Mouse (Mus musculus): ENCODE data around the gene Dnm2.
"Not testable (repeated sequence)": the region's sequence is repeated elsewhere in the genome, so short reads cannot be mapped to it uniquely, and the experiment has no call there.

The Dnm2 gene

GRCm38 (mm10) chr9:21456246-21456929, 31.7 kb downstream of the Dnm2 start:
- DNase-seq (ENCODE audit: low spot score) = no peak

GRCm38 (mm10) chr9:21456930-21457634, 32.4 kb downstream of the Dnm2 start:
- DNase-seq (ENCODE audit: low spot score) = no peak

- DNase-seq (ENCODE audit: low spot score) = no peak
Observed at GRCm38 (mm10) chr9:21458821-21459220, 34.1 kb downstream of the Dnm2 start.

DNA sequence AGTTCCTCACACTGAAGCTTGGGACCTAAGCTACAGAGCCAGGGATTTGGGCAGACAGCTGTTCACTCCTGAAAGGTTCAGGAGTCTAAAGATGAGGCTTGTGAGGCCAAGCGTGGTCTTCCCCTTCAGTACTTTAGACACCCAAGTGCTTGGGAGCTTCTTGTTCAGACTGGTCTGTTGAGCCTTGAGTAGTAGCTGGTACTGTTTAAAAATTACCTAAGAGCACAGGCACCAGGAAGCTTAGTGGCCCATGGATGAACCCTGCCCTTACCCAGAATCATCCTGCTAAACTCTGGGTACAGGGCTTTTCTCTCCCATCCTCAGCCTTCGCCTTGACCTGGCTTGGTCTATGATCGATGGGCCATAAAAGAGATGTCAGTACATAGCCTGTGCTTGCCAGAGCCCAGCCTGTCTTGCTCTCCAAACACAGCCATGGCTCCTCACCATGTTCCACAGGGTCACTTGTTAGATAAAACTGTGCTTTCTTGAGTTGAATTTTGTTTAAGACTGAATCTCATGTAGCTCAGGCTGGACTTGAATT, 35.8 kb downstream of the Dnm2 start:
- DNase-seq (ENCODE audit: low spot score) = no peak

- DNase-seq (ENCODE audit: low spot score) = peak; percentile 49
Observed at GRCm38 (mm10) chr9:21463138-21463590, 38.5 kb downstream of the Dnm2 start.

DNA sequence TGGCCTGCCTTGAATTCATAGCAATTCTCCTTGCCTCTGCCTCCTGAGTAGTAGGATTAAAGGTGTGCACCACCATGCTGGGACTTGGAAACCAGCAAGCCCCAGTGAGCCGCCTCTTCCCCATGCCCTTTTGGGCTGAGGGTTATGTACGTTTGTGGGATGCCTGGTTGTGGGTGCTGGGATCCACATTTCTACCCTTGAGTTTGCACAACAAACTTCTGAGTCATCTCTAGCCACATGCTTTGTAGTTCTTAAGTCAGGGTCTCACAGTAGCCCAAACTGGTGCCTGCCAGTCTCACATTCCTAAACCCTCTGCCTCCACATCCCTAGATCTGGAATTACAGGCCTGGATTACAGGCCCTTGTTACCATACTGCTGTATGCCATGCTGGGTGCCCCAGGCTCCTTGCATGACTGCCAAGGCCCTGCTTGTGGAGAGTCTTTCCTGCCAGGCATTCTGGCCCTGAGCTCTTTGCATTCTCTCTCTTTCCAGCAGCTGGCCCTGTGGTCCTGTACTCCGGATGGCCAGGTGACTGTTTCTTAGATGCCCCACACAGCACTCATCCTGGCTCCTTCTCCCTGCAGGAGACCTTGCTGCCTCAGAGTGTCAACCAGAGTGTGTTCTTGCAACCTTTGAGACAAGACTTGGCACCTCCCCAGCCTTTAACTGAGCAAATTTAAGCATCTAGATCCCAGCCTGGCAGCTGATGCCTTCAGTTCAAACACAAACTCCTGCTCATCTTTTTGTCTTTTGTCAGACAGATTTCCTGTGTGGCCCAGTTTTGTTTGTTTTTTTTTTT, 39.3 kb downstream of the Dnm2 start:
- DNase-seq (ENCODE audit: low spot score) = no peak

- not testable (repeated sequence) for DNase-seq (ENCODE audit: low spot score)
Observed at GRCm38 (mm10) chr9:21464565-21464928, 39.8 kb downstream of the Dnm2 start.

DNA sequence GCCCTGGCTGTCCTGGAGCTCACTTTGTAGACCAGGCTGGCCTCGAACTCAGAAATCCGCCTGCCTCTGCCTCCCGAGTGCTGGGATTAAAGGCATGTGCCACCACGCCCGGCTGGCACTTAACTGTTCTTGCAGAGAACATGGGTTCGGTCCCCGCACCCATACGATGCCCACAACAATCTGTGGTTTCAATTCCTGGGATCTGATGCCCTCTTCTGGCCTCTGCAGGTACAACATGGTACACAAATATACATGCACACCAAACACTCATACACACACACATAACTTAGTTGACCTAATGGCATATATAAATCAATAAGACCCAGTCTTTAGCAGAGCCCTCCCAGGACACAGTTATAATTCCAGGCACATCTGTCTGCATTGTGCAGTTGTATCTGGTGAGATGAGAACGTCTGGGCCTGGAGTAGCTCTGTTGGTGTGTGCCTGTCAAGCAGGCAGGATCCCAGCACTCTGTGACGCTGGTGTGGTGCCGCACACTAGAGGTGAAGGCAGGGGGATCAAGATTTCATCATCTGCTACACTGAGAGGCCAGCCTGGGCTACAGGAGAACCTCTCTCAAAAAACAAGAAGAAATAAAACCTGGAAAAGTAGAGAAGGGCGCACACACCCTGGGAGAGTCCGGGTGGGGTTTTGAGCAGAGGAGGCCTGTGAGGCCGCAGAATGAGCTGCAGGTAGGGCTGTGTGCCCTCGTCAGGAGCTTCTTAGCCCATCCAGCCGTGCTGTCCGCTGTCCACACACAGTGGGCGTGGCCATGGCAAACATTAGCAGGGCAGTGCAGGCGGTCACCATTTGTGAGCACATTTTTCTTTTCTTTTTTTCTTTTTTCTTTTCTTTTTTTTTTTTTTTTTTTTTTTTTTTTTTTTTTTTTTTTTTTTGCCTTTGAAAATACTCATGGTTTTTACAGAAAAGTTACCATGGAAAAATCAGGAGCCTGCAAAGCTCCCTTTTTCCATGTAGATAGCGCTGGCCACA, 44.6 kb downstream of the Dnm2 start:
- no peak for DNase-seq (ENCODE audit: low spot score)

DNA sequence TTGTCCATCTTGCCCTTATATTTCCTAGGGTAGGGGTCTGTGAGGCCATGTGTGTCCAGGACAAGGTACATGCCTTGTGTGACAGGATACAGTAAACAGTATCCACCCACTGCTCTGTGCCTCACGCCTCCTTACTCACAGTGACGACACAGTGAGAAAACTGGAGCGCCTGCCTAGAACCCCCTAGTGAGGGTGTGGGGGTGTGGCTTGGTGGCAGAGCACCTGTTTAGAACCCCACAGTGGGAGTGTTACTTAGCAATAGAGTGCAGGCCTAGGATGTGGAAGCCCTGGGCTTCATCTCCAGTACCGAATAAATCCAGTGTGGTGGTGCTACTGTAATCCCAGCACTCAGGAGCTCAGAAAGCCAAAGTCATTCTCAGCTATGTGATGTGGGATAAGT, 48.2 kb downstream of the Dnm2 start:
- no peak for DNase-seq (ENCODE audit: low spot score)

DNA sequence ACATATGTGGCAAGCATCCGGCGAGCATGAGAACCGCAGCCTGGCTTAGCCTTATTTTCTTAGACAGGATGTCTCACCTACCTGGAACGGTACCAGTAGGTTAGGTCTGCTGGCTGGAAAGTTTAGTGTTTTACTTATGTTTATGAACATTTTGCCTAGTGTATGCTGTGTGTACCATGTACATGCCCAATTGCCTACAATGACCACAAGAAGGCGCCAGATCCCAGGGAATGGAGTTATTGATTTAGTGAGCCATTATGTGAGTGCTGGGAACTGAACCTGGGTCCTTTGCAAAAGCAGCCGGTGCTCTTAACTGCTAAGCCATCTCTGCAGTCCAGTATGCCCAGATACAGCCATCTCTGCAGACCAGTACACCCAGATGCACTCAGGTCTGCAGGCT, 53.0 kb downstream of the Dnm2 start:
- no peak for DNase-seq (ENCODE audit: low spot score)

DNA sequence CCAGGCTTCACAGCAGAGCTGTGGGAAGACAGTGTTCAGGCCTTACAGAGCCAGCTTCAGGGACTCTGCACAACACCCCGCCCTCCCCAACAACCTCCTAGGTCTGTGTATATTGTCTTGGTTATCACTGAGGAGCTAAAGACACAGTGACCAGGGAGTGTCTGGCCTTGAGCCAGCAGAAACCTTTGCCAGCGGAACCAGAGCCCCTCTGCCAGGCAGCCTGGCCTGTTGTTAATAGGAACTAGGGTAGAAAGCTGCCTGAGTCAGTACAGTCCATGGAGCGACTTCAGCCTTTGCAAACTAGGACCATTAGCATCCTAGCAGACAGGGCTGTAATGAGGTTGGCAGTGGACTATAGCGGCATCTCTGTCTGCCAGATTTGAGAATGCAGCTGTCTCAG, 59.4 kb downstream of the Dnm2 start:
- no peak for DNase-seq (ENCODE audit: low spot score)

- DNase-seq (ENCODE audit: low spot score) = not testable (repeated sequence)
Observed at GRCm38 (mm10) chr9:21488246-21488645, 63.5 kb downstream of the Dnm2 start.

DNA sequence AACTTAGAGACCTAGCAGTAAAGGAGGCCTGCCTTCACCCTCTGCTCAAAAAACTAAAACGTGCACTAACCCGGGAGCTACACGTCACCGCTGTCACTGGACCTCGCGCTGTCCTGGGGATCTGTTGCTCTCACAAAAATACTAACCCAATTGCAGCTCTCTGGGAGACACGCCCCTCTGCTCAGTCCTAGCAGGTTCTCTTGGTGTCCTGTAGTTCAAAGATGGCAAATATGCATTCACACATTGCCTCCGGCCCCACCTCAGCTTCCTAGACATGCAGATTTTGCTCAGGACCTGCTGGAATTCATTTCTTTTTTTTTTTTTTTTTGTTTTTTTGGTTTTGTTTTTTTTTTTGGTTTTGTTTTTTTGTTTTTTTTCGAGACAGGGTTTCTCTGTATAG, 66.0 kb downstream of the Dnm2 start:
- DNase-seq (ENCODE audit: low spot score) = no peak

- no peak for DNase-seq (ENCODE audit: low spot score)
Observed at GRCm38 (mm10) chr9:21493907-21494306, 69.2 kb downstream of the Dnm2 start.

DNA sequence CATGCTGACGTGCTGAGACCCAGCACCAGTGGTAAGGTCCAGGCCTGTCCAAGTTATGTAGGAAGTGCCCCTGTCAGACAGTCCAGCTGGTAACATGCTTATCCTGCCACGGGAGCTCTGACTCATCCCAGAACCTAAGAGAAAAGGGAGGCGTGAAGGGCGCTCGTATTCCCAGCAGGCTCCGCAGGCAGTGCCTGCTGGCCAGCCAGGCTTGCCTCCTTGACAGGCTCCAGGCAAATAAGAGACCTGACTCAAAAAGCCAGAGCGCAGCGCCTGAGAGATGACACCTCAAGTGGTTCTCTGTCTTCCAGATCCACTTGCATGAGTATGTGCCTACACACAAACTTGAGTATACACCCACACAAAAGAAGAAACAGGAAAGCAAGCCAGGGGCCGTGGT, 70.0 kb downstream of the Dnm2 start:
- no peak for DNase-seq (ENCODE audit: low spot score)

DNA sequence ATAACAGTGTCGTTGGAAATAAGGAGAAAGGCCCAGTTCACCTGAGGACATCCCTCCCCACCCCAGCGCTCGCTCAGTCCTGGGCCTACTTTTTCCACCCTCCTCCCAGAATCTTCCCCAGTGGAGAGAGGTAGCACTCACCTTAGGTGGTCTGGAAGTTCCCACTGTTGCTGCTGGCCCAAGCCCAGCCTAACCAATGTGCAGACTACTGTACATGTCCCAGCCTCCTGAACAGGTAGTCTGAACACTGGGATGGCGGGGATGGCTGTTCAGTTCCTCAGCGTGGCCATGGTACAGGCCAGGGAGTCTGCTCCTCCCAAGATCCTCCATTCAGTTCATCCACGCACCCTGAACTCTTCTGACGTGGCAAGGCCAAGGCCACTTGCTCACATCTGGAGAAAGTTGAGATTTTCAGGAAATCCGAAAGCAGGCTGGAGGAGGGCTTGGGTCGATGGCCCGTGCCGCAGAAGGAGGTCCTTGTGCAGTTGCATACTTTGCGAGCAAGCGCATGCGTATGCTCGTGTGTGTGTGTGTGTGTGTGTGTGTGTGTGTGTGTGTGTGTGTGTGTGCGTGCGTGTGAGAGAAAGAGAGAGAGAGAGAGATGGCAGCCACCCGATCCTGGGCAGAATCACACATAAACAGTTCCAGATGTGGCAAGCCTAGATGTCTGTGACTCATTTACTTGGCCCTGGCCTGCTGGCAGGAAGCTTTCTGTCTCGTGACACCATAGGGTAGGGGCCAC, 71.8 kb downstream of the Dnm2 start:
- DNase-seq (ENCODE audit: low spot score) = no peak

- DNase-seq (ENCODE audit: low spot score) = no peak
Observed at GRCm38 (mm10) chr9:21497050-21497542, 72.4 kb downstream of the Dnm2 start.

GRCm38 (mm10) chr9:21497664-21498063, 73.0 kb downstream of the Dnm2 start:
- DNase-seq (ENCODE audit: low spot score) = no peak

DNA sequence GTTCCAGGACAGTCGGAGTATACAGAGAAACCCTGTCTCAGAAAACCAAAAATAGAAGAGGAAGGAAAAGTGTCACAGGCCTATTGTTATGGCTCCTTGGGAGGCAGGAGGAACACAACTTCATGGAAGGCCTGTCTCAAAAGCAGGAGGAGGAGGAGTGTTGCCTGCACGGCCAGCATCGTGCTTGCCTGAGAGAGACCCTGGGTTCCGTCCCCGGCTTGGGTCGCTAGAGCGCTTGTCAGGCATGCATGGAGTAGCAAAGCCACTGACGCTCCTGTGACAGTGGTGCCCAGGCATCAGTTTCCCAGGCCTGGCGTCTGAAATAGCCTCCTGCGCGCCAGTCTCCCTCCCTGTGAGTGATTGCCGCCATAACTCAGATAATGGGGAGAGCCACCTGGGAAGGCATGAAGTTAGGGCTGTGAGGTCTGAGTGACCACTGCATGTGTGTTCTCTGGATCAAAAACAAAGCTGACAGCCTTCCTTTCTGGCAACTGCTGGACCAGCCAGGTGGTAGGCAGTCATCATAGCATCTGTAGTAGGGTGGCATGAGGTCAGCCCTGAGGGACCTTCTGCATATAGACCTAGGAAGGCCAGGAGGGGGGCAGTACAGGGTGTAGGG, 73.7 kb downstream of the Dnm2 start:
- no peak for DNase-seq (ENCODE audit: low spot score)

DNA sequence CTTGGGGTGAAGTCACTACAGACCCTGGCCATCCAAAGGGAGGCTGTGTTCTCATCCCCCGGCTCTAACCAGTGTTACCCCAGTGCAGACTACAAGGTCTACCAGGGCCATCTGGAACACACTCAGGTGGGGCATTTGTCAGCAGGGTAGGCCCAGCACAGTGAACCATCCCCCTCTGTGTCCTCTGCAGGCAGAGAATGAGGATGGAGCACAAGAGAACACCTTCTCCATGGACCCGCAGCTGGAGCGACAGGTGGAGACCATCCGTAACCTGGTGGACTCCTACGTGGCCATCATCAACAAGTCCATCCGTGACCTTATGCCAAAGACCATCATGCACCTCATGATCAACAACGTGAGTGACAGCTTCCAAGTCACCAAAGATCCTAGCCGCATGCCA, 78.6 kb downstream of the Dnm2 start:
- no peak for DNase-seq (ENCODE audit: low spot score)

Measured in testis, postnatal 14 days (tissue).